Mouse (Mus musculus): Measurements from ENCODE around the gene Rprd1b.

The Rprd1b gene

DNA sequence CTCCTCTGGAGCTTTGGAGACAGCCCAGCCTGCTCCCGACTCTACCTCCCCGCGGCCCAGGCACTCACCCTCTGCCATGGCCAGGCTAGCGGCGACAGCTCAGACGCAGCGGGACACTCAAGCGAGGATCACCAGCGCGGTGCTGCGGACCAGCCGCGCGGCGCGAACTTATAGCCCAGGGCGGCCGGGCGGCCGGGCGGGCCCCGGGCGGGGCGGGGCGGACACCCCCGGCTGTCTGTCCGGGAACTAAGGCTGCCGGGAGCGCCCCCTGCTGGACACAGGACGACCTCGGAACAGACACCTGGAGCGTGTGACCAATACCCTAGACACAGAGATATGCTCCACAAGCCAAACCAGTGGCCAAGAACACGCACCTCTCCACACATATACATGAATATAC, 117.9 kb downstream of the Rprd1b start, which contains the start of gene Tgm2:
TSS of gene Tgm2 (minus strand) at position 214 of the 400 bp plus-strand sequence.
- CTCF ChIA-PET: no interaction called here

GRCm38 (mm10) chr2:158146971-158147370, 118.7 kb downstream of the Rprd1b start:
- CTCF ChIA-PET: no interaction called here

DNA sequence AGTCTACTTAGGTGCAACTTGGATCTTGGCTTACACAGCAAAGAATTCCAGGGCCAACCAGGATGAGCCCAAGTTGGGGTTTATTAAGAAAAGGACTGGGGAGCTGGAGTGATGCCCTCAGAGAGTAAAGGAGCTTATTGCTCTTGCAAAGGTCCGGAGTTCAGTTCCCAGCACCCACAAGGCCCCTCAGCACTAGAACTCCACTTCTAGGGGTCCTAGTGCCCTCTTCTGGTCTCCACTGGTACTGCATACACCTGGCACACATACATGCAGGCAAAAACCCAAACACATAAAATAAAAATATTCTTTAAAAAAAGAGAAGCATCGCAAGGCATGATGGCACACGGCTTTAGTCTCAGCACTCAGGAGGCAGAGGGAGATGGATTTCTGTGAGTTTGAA, 122.8 kb downstream of the Rprd1b start:
- CTCF ChIA-PET: no interaction called here

- CTCF ChIA-PET: interaction anchor here (0.9 kb wide), 1 partner anchor 8 kb away, joined by 11 read pairs; no protein-coding TSS in a partner anchor
These were observed 124.5 kb downstream of the Rprd1b start for GRCm38 (mm10) chr2:158152685-158153309.

GRCm38 (mm10) chr2:158153728-158154343, 125.5 kb downstream of the Rprd1b start:
- CTCF ChIA-PET: interaction anchor here (0.6 kb wide), 1 partner anchor 25 kb away, joined by 3 read pairs; no protein-coding TSS in a partner anchor

GRCm38 (mm10) chr2:158154641-158155040, 126.3 kb downstream of the Rprd1b start:
- CTCF ChIA-PET: interaction anchor here (0.7 kb wide), 1 partner anchor 696 kb away, joined by 4 read pairs; no protein-coding TSS in a partner anchor

DNA sequence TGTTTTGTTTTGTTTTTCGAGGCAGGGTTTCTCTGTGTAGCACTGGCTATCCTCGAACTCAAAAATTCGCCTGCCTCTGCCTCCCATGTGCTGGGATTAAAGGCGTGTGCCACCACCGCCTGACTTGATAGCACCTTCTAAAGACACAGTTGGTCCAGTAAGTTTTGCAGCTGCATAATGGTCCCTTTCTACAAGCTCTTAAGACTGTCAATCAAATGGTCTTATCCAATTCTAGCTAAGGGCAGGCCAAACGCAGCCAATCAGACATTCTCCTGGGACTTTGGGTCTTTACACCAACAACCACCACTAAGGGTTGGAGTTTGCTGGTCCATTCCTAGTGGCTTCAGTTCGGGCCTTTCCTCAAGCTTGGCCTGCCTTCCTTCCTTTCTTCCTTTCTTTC, 126.8 kb downstream of the Rprd1b start:
- CTCF ChIA-PET: interaction anchor here (0.7 kb wide), 1 partner anchor 697 kb away, joined by 4 read pairs; no protein-coding TSS in a partner anchor

DNA sequence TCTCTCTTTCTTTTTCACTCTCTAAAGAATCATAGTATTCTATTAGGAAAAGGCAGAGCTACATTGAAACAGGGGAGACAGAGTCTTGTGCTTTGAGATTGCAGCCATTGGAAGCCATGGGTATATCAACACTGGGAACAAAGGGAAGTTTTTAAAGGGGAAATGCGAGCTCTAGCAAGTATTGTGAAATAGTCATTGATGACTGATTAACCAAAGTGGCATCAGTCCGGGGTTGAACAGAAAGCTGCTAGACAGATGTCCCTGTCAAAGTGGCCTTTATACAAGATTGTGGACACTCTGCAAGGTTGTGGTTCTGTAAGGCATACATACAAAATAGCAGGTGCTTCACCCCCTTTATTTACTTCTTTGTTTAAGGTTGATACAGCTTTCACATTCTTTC, 127.3 kb downstream of the Rprd1b start:
- CTCF ChIA-PET: interaction anchor here (0.7 kb wide), 1 partner anchor 697 kb away, joined by 4 read pairs; no protein-coding TSS in a partner anchor

- CTCF ChIA-PET: no interaction called here
These were observed 128.2 kb downstream of the Rprd1b start for GRCm38 (mm10) chr2:158156487-158156886.

DNA sequence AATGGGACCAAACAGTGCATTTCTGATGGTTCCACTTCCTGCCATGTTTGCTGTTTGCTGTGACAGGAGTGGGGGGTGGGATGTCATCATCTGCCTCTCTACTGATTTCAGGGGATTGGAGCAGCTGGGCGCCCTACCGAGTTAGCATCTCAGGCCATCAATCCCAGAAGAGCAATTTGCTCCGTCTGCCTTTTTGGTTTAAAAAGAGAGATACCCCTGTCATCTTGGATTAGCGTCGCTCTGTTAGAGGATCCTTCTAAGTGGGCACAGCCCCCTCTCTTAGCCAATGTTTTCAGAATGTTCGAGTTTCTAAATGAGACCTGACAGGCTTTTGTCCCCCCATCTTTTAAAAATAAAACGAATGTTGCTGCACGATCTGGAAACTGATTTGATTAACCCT, 129.4 kb downstream of the Rprd1b start:
- CTCF ChIA-PET: no interaction called here

GRCm38 (mm10) chr2:158159376-158160235, 131.3 kb downstream of the Rprd1b start:
- CTCF ChIA-PET: interaction anchor here (0.8 to 1.4 kb wide), 5 partner anchors 7 to 1105 kb away, joined by 3 to 11 read pairs (median 4); no protein-coding TSS in a partner anchor

DNA sequence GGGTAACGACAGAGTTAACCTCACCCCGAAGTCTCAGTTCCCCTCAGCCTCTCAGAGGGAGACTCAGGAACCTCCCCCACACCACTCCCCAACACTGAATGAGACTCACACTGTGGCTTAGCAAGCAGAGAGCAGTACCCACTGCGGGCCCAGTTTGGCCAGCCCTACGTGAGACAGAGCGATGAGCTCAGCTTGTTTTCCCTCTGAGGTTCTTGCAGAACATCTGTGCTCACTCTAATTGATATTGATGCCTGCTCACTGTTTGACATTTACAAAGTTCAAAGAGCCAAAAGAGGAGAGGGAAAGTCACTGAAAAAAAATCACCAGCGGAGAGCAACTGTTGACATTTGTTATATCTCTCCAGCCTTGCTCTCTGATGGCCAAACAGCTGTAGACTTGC, 133.5 kb downstream of the Rprd1b start:
- CTCF ChIA-PET: interaction anchor here (0.7 kb wide), 1 partner anchor 9 kb away, joined by 3 read pairs; no protein-coding TSS in a partner anchor

DNA sequence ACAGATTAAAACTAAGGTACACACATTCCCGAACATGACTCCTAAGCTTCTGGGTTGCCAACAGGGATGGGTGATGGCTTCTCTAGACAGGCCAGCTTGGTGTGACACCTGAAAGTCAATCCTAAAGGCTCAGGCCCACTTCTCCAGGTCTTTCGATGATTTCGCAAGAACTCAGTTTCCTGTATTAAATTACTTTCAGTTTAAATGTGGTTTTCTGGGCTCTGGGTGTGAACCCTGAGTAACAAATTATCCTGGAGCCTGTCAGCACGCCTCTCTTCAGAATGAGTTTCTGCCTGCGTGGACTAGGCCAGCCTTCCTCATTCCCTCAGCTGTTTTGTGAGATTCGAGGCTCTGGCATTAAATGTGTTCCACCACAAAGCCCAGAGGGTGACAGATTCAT, 134.7 kb downstream of the Rprd1b start:
- CTCF ChIA-PET: no interaction called here

- CTCF ChIA-PET: no interaction called here
These were observed 137.5 kb downstream of the Rprd1b start for GRCm38 (mm10) chr2:158165776-158166175.

- CTCF ChIA-PET: interaction anchor here (0.9 to 1.3 kb wide), 2 partner anchors 13 to 38 kb away, joined by 3 read pairs; no protein-coding TSS in a partner anchor
These were observed 138.3 kb downstream of the Rprd1b start for GRCm38 (mm10) chr2:158166628-158167027.

- CTCF ChIA-PET: interaction anchor here (0.9 to 1.3 kb wide), 2 partner anchors 12 to 37 kb away, joined by 3 read pairs; no protein-coding TSS in a partner anchor
These were observed 139.4 kb downstream of the Rprd1b start for GRCm38 (mm10) chr2:158167496-158168205.

- CTCF ChIA-PET: no interaction called here
These were observed 140.5 kb downstream of the Rprd1b start for GRCm38 (mm10) chr2:158168741-158169211.

GRCm38 (mm10) chr2:158169351-158169750, 141.1 kb downstream of the Rprd1b start:
- CTCF ChIA-PET: no interaction called here

GRCm38 (mm10) chr2:158169771-158170170, 141.5 kb downstream of the Rprd1b start:
- CTCF ChIA-PET: no interaction called here

DNA sequence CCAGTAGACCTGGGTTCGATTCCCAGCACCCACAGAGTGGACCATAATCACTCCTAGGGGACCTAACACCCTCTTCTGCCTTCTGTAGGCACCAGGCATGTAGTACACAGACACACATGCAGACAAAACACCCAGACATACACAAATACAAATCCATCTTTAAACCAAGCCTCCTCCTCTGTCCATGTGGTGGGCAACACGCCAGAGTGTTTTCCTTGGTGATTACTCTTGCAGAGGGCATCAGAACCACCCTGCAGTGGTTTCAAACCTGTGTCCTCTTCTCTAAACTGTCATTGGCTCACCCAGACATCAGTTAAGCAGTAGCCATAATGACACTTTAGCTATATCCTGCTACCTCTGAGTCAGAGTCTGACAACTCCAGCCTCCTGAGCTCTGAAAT, 142.1 kb downstream of the Rprd1b start:
- CTCF ChIA-PET: interaction anchor here (0.9 kb wide), 1 partner anchor 8 kb away, joined by 3 read pairs; no protein-coding TSS in a partner anchor

DNA sequence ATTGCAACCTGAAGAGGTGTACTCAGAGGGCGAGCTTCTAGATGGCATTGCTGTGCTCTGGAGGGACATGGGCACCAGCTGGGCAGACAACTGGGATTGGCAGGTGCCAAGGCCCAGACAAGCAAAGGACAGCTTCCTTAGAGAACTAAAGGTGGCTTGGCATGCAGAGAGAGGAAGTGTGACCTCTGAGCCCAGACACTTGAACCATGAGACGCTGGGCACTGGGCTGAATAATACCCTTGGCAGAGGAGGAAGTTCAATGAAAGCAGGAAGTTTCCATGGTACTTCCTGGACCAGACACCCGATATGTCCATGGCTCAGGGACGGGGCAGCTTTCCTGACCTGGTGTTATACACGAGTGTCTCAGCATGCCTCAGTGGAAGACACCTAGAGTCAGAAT, 146.1 kb downstream of the Rprd1b start:
- CTCF ChIA-PET: no interaction called here
